Mouse (Mus musculus): Measurements from ENCODE around the gene Lyrm7. TPM values are rescaled to one million over a fixed set of nuclear protein-coding genes. Genes with fewer than 3 reads are reported as not detected.
A peak's percentile ranks its signal among the peaks of the same experiment; 100 is the strongest.
"Not testable (repeated sequence)": the region's sequence is repeated elsewhere in the genome, so short reads cannot be mapped to it uniquely, and the experiment has no call there.

The Lyrm7 gene
- total RNA-seq, 2 experiments from 2014 or later = 0.84 to 1.4 TPM

GRCm38 (mm10) chr11:54858880-54859279, 1.8 kb downstream of the Lyrm7 start:
- not testable (repeated sequence) for ATAC-seq (replicated peaks; ENCODE audit: low FRiP score, poor library complexity, severe bottlenecking)

GRCm38 (mm10) chr11:54851656-54852055, 9.1 kb downstream of the Lyrm7 start:
- ATAC-seq (replicated peaks; ENCODE audit: low FRiP score, poor library complexity, severe bottlenecking) = no peak

DNA sequence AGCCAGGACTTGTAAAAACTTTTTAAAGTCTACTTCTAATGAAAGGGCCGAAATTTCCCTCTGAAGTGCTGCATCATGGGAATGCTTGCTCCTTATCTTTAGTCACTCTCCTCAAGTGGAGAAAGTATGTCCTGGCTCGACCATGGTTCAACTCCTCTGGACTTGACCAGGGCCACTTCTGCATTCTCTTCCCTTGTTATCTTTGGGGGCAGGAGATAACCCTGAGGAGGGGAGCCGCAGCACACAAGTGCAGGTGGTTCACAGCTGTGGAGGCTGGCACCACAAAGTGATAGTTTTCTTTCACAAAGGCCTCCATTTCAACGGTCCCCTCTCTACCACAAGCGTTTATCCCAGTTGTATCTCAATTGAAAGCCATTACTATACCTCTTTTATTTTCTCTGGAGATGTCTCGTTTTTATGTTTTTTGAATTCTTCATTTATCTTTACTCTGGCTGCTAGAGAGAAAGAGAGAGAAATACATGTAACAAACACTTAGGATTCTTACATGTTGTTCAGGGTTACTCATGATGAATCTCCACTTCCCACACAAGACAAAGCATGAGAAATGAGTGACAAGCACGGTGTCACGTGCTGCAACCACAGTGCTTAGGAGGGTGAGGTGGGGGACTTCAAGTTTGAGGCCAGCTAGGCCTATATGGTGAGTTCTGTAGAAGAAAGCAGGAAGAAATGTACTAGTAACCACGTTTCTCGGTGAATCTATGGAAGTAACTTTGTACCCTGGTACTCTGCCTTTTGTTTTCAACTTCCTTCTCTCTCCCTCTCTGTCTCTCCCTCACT, 10.6 kb downstream of the Lyrm7 start:
- ATAC-seq (replicated peaks; ENCODE audit: low FRiP score, poor library complexity, severe bottlenecking) = no peak

- ATAC-seq (replicated peaks; ENCODE audit: low FRiP score, poor library complexity, severe bottlenecking) = no peak
These were observed 15.0 kb downstream of the Lyrm7 start for GRCm38 (mm10) chr11:54845470-54846442.

DNA sequence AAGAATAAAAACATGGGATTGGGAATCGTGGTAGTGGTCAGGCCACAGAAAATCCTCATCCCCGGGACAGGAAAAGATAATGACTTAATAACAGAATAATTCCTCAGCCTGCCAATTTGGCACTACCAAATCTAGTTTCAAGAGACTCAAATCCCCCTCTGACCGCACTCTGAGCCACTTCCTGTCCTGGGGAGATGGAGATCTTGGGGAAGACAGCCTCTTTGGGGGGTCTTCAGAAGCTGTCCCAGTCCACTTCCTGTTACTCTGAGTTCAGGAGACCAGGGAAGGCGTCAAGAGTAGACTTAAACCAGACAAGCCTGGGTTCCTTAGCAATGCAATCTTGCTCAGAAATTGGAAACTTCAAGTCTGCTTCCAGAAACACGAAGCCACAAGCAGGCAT, 15.8 kb downstream of the Lyrm7 start:
- ATAC-seq (replicated peaks; ENCODE audit: low FRiP score, poor library complexity, severe bottlenecking) = no peak

GRCm38 (mm10) chr11:54844424-54844823, 16.3 kb downstream of the Lyrm7 start:
- no peak for ATAC-seq (replicated peaks; ENCODE audit: low FRiP score, poor library complexity, severe bottlenecking)

DNA sequence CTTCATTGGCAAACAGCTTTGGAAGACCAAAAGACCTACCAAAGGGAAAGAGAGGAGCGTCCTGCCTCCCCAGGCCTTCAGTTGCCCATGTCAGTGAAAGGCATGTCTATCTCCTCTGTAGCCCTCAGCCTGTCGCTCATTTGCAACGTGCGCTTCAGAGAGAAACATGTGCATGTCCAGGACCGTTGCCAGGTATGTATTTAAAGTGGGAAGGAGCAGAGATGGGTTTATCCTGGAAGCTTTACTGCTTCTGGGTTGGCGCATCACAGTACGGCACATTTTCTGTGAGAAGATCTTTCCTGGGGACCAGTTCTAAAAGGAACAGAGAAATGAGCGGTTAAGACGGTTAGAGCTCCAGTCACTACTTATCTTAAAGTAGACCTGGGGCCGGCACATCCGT, 19.8 kb downstream of the Lyrm7 start:
- no peak for ATAC-seq (replicated peaks; ENCODE audit: low FRiP score, poor library complexity, severe bottlenecking)

GRCm38 (mm10) chr11:54839696-54840095, 21.0 kb downstream of the Lyrm7 start:
- ATAC-seq (replicated peaks; ENCODE audit: low FRiP score, poor library complexity, severe bottlenecking) = no peak

- ATAC-seq (replicated peaks; ENCODE audit: low FRiP score, poor library complexity, severe bottlenecking) = 0 out of 2 replicates have a peak, but pooled peaks have one; percentile 41
These were observed 24.6 kb downstream of the Lyrm7 start for GRCm38 (mm10) chr11:54836106-54836505.

- no peak for ATAC-seq (replicated peaks; ENCODE audit: low FRiP score, poor library complexity, severe bottlenecking)
These were observed 26.1 kb downstream of the Lyrm7 start for GRCm38 (mm10) chr11:54834596-54834995.

GRCm38 (mm10) chr11:54833833-54834232, 26.9 kb downstream of the Lyrm7 start:
- ATAC-seq (replicated peaks; ENCODE audit: low FRiP score, poor library complexity, severe bottlenecking) = no peak

- ATAC-seq (replicated peaks; ENCODE audit: low FRiP score, poor library complexity, severe bottlenecking) = no peak
These were observed 33.9 kb downstream of the Lyrm7 start for GRCm38 (mm10) chr11:54826819-54827218.

DNA sequence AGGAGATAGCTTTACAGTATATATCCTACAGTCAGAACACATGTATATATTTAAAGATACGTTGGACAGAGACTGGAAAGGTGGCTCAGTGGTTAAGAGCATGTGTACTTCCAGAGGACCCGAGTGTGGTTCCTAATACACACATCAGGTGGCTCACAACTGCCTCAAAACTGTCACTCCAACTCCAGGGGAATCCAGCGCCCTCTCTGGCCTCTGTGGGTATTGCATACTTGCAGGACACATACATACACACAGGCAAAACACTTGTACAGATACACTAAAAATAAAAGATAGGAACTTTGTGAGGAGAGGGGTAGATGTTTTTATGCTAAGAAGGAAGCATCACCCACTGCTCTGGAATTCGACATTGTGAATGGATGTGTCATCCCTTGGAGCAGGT, 34.9 kb downstream of the Lyrm7 start:
- ATAC-seq (replicated peaks; ENCODE audit: low FRiP score, poor library complexity, severe bottlenecking) = no peak

DNA sequence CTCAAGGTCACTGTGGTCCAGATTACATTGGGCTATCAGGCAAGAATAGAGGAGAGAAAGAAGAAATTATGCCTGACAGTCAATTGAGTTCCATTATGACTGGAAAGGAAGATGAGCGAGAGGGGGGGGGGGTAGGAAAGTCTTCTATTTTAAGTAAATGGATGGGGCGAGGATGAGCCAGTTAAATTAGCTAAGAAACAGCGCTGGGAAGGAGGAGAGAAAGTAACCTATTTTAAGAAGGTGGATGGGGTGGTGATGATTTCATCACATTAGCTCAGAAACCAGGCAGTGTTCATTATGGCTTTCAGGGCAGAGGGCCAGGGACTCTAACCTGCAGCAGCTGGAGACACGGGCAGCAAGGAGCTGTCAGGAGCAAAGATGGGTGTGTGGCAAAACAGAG, 37.2 kb downstream of the Lyrm7 start:
- ATAC-seq (replicated peaks; ENCODE audit: low FRiP score, poor library complexity, severe bottlenecking) = no peak

GRCm38 (mm10) chr11:54819489-54819888, 41.2 kb downstream of the Lyrm7 start:
- ATAC-seq (replicated peaks; ENCODE audit: low FRiP score, poor library complexity, severe bottlenecking) = no peak

DNA sequence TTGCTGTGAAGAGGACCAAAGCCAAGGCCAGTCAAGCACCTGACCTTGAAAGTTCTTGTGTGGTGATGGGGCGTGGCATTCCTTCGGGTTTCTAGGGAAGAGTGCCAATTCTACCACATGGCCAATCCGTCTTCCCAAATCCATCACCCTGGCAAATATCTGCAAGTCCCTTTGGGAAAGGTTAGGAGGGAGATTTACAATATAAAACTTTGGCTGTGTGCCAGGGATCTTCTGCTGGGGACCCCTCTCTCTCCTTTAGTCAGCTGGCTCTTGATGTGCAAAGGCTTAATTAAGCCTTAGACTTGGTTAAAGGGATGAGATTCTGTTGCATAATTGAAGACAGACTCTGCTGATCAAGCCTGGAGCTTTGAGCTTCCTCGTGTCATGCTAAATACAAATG, 43.3 kb downstream of the Lyrm7 start:
- ATAC-seq (replicated peaks; ENCODE audit: low FRiP score, poor library complexity, severe bottlenecking) = no peak

DNA sequence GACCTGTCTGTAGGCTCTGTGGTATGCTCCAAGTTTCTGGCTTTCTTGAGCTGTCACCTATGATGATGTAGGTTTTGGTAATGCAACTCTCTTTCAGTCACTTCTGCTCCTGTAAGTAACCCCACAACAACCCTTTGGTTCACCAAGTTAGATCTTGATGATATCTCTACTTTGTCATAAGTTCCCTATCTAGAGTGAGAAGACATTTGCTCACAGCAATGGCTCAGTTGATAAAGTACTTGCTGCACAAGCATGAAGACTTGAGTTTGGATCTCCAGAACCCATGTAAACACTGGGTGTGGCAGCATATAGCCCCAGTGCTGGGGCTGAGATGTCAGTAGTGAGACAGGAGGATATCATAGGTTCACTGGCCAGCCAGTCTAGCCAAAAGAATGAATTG, 45.1 kb downstream of the Lyrm7 start:
- ATAC-seq (replicated peaks; ENCODE audit: low FRiP score, poor library complexity, severe bottlenecking) = no peak

GRCm38 (mm10) chr11:54812812-54813516, 47.8 kb downstream of the Lyrm7 start:
- ATAC-seq (replicated peaks; ENCODE audit: low FRiP score, poor library complexity, severe bottlenecking) = no peak

GRCm38 (mm10) chr11:54812314-54812713, 48.4 kb downstream of the Lyrm7 start:
- ATAC-seq (replicated peaks; ENCODE audit: low FRiP score, poor library complexity, severe bottlenecking) = no peak

- ATAC-seq (replicated peaks; ENCODE audit: low FRiP score, poor library complexity, severe bottlenecking) = no peak
These were observed 49.7 kb downstream of the Lyrm7 start for GRCm38 (mm10) chr11:54811054-54811453.
